Mouse (Mus musculus): ENCODE results near the gene Megf9. TPM values are rescaled to one million over a fixed set of nuclear protein-coding genes. Genes with fewer than 3 reads are reported as not detected.

Gene Megf9
- polyA plus RNA-seq, 1 experiment = 1.7 TPM

DNA sequence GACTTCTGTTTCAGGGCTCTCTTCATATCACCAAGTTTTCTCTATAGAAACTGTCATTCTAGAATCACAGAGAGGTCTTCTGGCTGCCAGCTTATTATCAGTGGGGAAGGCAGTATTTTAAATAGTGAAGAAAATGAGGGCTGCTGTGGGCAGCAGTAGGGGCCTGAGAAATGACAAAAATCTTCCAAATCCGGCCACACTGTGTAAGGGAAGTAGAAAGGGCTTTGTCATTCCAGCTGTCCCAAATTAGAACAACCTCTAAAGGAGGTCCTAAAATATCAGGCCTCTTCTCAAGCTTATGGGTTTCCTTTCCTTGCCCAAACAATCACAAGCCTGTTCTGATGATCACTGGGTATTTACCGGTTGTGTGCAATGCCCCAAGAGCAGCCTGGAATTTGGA lies 7.6 kb upstream of the Megf9 start:
- H3K27me3 ChIP-seq (ENCODE audit: control insufficient read depth, insufficient read depth, insufficient read length) = no peaks in the 10 kb centered on the region
- no peak overlapping the region for H3K4me3 ChIP-seq (ENCODE audit: insufficient read depth, poor library complexity, severe bottlenecking)
- TF ChIP-seq USF1 (IDR thresholded peaks at IDR 0.05; ENCODE audit: low read depth) = no peak
- TF ChIP-seq FOSL1 (IDR thresholded peaks at IDR 0.05; ENCODE audit: insufficient read depth, low read length, poor library complexity, severe bottlenecking) = no peak
- TF ChIP-seq CTCF (IDR thresholded peaks at IDR 0.05; ENCODE audit: control insufficient read depth, insufficient read depth, insufficient read length) = no peak
- TF ChIP-seq CEBPB (IDR thresholded peaks at IDR 0.05; ENCODE audit: low read depth) = no peak
- TF ChIP-seq MYOG (IDR thresholded peaks at IDR 0.05; ENCODE audit: control insufficient read depth, extremely low read depth, insufficient read length) = no peak
- TF ChIP-seq MYOD1 (IDR thresholded peaks at IDR 0.05; ENCODE audit: control insufficient read depth, insufficient read length, low read depth) = no peak
- no peak for TF ChIP-seq MAX (IDR thresholded peaks at IDR 0.05)
- H3ac ChIP-seq (ENCODE audit: control insufficient read depth, insufficient read length, low read depth) = no peak overlapping the region
- H3K36me3 ChIP-seq (ENCODE audit: control insufficient read depth, insufficient read depth) = no peaks in the 10 kb centered on the region
- H3K79me2 ChIP-seq (ENCODE audit: control insufficient read depth, insufficient read depth) = no peaks in the 10 kb centered on the region
- H3K79me3 ChIP-seq (ENCODE audit: low read depth) = no peaks in the 10 kb centered on the region

DNA sequence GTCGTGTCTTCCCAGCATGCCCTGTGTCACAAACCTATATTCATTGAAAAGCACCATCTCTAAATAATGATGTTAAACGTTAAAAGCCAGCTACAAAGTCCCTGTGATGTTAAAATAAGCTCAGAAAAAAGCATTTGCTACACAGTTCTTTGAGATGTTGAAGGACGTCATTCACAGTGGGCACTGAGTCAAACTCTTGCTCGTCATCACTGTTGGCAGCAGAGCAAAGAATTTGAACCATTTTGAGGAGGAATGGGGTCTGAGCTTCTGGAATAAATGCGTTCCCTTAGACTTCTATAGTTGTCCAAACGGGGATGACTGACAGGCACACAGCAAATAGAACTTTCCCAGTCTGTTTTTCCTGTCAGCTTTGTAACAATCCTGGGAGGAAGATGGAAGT lies 5.9 kb upstream of the Megf9 start:
- H3K79me2 ChIP-seq (ENCODE audit: control insufficient read depth, insufficient read depth) = no peaks in the 10 kb centered on the region
- no peaks in the 10 kb centered on the region for H3K79me3 ChIP-seq (ENCODE audit: low read depth)
- no peak overlapping the region for H3K4me3 ChIP-seq (ENCODE audit: insufficient read depth, poor library complexity, severe bottlenecking)
- no peaks in the 10 kb centered on the region for H3K36me3 ChIP-seq (ENCODE audit: control insufficient read depth, insufficient read depth)
- H3K27me3 ChIP-seq (ENCODE audit: control insufficient read depth, insufficient read depth, insufficient read length) = no peaks in the 10 kb centered on the region
- H3ac ChIP-seq (ENCODE audit: control insufficient read depth, insufficient read length, low read depth) = no peak overlapping the region
- TF ChIP-seq USF1 (IDR thresholded peaks at IDR 0.05; ENCODE audit: low read depth) (no peak), CEBPB (IDR thresholded peaks at IDR 0.05; ENCODE audit: low read depth) (no peak), MAX (IDR thresholded peaks at IDR 0.05) (no peak), FOSL1 (IDR thresholded peaks at IDR 0.05; ENCODE audit: insufficient read depth, low read length, poor library complexity, severe bottlenecking) (no peak), MYOG (IDR thresholded peaks at IDR 0.05; ENCODE audit: control insufficient read depth, extremely low read depth, insufficient read length) (no peak), MYOD1 (IDR thresholded peaks at IDR 0.05; ENCODE audit: control insufficient read depth, insufficient read length, low read depth) (no peak), CTCF (IDR thresholded peaks at IDR 0.05; ENCODE audit: control insufficient read depth, insufficient read depth, insufficient read length) (no peak)

DNA sequence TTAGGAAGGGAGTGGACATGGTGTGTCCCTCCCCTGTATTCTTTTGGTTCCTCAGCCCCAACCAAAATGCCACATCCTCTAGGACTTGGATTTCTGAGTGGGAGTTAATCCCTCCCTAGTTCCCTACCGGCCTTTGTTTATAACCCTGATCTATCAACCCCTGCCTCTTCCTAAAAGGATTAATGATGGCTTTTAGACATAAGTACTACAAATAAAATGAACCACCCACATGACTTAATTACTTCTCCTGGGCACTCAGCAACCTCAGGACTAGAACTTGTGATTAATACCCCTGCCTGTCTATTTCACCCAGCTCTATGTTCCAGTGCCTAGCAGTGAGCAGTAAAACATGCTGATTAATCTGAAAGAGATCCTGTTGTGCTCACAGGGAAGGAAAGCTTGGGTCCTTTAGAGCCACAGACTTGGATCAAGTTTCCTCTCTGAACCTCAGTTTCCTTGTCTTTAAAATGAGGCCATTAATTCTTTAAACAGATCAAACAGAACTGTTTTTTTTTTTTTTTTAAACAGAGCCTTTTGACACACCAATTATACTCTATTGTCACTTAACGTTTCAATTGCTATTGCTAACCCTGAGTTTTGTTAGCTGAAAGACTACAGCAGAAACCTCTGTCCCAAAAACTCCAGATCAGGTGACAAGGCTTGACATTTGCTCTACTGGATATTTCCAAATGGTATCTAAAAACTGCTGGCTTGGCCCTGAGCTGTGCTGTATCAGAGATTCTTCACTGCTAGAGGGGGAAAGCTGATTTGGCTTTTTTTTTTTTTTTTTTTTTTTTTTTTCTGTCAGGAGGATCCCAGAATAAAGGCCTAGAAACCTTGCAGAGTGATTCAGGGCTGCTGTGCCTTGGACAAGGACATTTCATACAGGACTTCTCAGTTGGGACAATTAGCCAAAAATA lies 2.1 kb upstream of the Megf9 start:
- no peaks in the 10 kb centered on the region for H3K79me3 ChIP-seq (ENCODE audit: low read depth)
- no peaks in the 10 kb centered on the region for H3K79me2 ChIP-seq (ENCODE audit: control insufficient read depth, insufficient read depth)
- H3K27me3 ChIP-seq (ENCODE audit: control insufficient read depth, insufficient read depth, insufficient read length) = no peaks in the 10 kb centered on the region
- H3K4me3 ChIP-seq (ENCODE audit: insufficient read depth, poor library complexity, severe bottlenecking) = no peak overlapping the region
- no peaks in the 10 kb centered on the region for H3K36me3 ChIP-seq (ENCODE audit: control insufficient read depth, insufficient read depth)
- H3ac ChIP-seq (ENCODE audit: control insufficient read depth, insufficient read length, low read depth) = no peak overlapping the region
- TF ChIP-seq CTCF (IDR thresholded peaks at IDR 0.05; ENCODE audit: control insufficient read depth, insufficient read depth, insufficient read length) = no peak
- no peak for TF ChIP-seq CEBPB (IDR thresholded peaks at IDR 0.05; ENCODE audit: low read depth)
- TF ChIP-seq MYOG (IDR thresholded peaks at IDR 0.05; ENCODE audit: control insufficient read depth, extremely low read depth, insufficient read length) = no peak
- TF ChIP-seq USF1 (IDR thresholded peaks at IDR 0.05; ENCODE audit: low read depth) = no peak

DNA sequence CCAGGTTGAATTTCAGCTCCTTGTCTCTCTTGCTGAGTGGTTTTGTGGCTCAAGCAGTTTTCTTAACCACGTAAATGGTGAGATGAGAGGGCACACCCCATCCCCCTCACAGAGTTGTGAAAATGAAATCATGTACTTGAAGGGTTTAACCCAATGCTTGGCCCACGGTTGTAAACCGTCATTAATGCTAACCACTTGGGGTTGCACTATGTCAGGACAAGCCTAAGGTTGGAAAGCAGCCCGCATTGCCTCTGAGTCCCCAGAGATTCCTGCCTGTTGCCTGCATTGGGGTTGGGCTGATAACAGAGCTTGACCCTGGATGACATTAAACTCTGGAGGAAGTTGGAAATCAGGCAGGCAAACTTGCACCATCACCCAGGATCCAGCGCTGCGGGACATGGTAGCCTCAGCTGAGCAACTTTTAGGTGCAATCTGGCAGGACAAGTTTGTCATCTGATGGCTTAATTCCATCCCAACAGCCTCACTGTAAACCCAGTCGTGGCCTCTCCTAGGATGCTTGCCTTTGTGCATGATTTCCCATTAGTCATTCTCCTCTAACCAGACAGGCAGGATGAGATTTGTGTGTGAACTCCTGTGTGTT lies 1.0 kb upstream of the Megf9 start:
- H3K4me3 ChIP-seq (ENCODE audit: insufficient read depth, poor library complexity, severe bottlenecking) = no peak overlapping the region
- no peaks in the 10 kb centered on the region for H3K27me3 ChIP-seq (ENCODE audit: control insufficient read depth, insufficient read depth, insufficient read length)
- no peaks in the 10 kb centered on the region for H3K79me2 ChIP-seq (ENCODE audit: control insufficient read depth, insufficient read depth)
- TF ChIP-seq USF1 (IDR thresholded peaks at IDR 0.05; ENCODE audit: low read depth) (no peak), FOSL1 (IDR thresholded peaks at IDR 0.05; ENCODE audit: insufficient read depth, low read length, poor library complexity, severe bottlenecking) (no peak), MYOD1 (IDR thresholded peaks at IDR 0.05; ENCODE audit: control insufficient read depth, insufficient read length, low read depth) (no peak), CEBPB (IDR thresholded peaks at IDR 0.05; ENCODE audit: low read depth) (no peak), CTCF (IDR thresholded peaks at IDR 0.05; ENCODE audit: control insufficient read depth, insufficient read depth, insufficient read length) (no peak), MYOG (IDR thresholded peaks at IDR 0.05; ENCODE audit: control insufficient read depth, extremely low read depth, insufficient read length) (no peak), MAX (IDR thresholded peaks at IDR 0.05) (no peak)
- H3K36me3 ChIP-seq (ENCODE audit: control insufficient read depth, insufficient read depth) = no peaks in the 10 kb centered on the region
- no peak overlapping the region for H3ac ChIP-seq (ENCODE audit: control insufficient read depth, insufficient read length, low read depth)
- H3K79me3 ChIP-seq (ENCODE audit: low read depth) = no peaks in the 10 kb centered on the region

DNA sequence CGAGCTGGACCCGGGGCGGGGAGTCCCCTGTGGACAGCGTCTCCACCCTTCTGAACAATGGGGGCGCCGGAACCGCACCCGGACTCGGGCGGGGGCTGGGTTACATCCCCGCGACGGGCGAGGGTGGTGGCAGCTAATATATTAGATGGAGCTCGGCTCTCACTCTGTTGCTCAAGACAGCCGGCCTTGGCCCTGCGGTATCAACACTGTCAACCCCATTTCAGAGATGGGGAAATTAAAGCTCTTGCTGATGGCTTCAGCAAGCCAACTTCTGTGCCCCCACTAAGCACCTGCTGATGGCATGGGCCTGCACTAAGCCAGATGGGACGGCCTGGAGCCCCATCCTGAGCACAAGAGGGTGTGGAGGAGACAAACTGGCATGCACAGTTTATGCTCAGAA lies 494 bp upstream of the Megf9 start:
- H3K27me3 ChIP-seq (ENCODE audit: control insufficient read depth, insufficient read depth, insufficient read length) = no peaks in the 10 kb centered on the region
- TF ChIP-seq MYOD1 (IDR thresholded peaks at IDR 0.05; ENCODE audit: control insufficient read depth, insufficient read length, low read depth) (no peak), MAX (IDR thresholded peaks at IDR 0.05) (no peak), CTCF (IDR thresholded peaks at IDR 0.05; ENCODE audit: control insufficient read depth, insufficient read depth, insufficient read length) (no peak), CEBPB (IDR thresholded peaks at IDR 0.05; ENCODE audit: low read depth) (no peak), USF1 (IDR thresholded peaks at IDR 0.05; ENCODE audit: low read depth) (no peak), FOSL1 (IDR thresholded peaks at IDR 0.05; ENCODE audit: insufficient read depth, low read length, poor library complexity, severe bottlenecking) (no peak), MYOG (IDR thresholded peaks at IDR 0.05; ENCODE audit: control insufficient read depth, extremely low read depth, insufficient read length) (no peak)
- no peaks in the 10 kb centered on the region for H3K79me3 ChIP-seq (ENCODE audit: low read depth)
- peak overlapping the region; percentile 56 for H3K4me3 ChIP-seq (ENCODE audit: insufficient read depth, poor library complexity, severe bottlenecking)
- no peaks in the 10 kb centered on the region for H3K79me2 ChIP-seq (ENCODE audit: control insufficient read depth, insufficient read depth)
- peak overlapping the region; percentile 89 for H3ac ChIP-seq (ENCODE audit: control insufficient read depth, insufficient read length, low read depth)
- no peaks in the 10 kb centered on the region for H3K36me3 ChIP-seq (ENCODE audit: control insufficient read depth, insufficient read depth)

Measured in C2C12 (cell line).